Mouse (Mus musculus) megakaryocyte-erythroid progenitor cell, adult 5 weeks (primary cell): ENCODE results near the gene Gm20905. TPM values are rescaled to one million over a fixed set of nuclear protein-coding genes. Genes with fewer than 3 reads are reported as not detected.

ENCODE experiments used
- polyA plus RNA-seq: library from polyadenylated mRNA; stranded (reverse); fragments of >175 nt; gene quantifications from 2 replicates; pipeline ENCODE4 v1.2.3, GENCODE M21; 2012

Gene Gm20905
- not detected in 2 replicates for polyA plus RNA-seq

DNA sequence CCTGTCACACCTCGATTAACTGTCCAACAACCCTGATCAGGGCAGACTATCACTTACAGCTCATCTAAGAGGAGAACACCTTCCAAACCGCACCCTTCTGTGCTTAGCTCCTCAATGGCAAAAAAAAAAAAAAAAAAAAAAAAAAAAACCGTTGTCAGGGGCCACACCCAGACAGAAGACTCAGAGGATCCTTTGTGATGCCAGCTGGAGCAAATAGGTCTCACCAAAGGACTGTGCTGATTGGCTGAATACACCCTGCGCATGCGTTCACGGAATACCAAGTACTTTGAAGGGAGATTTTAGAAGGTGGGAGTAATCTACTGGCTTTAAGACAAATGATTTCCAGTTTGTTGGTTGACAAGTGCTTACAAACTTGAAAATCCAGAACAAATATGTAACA, at the start of gene Gm20905:
Gm20905 (minus strand) TSS at position 101 of the 400 bp plus-strand sequence.

